Mouse (Mus musculus) layer of hippocampus, postnatal 25 days (tissue): ENCODE measurements at regions not wholly inside any gene's neighbourhood (a gene's known extent, or its start where the extent isn't known, plus 50 kb on each side); places are given as distances from the start of the nearest gene placed in this dataset.

ENCODE experiments used
- DNase-seq, 2 experiments: peaks; one replicate each; pipeline ENCODE4 v3.0.0; 2022; ENCODE audit warnings: mixed read lengths in 2 of 2, low spot score in 1 of 2; ENCODE audit errors: extremely low spot score in 1 of 2

DNA sequence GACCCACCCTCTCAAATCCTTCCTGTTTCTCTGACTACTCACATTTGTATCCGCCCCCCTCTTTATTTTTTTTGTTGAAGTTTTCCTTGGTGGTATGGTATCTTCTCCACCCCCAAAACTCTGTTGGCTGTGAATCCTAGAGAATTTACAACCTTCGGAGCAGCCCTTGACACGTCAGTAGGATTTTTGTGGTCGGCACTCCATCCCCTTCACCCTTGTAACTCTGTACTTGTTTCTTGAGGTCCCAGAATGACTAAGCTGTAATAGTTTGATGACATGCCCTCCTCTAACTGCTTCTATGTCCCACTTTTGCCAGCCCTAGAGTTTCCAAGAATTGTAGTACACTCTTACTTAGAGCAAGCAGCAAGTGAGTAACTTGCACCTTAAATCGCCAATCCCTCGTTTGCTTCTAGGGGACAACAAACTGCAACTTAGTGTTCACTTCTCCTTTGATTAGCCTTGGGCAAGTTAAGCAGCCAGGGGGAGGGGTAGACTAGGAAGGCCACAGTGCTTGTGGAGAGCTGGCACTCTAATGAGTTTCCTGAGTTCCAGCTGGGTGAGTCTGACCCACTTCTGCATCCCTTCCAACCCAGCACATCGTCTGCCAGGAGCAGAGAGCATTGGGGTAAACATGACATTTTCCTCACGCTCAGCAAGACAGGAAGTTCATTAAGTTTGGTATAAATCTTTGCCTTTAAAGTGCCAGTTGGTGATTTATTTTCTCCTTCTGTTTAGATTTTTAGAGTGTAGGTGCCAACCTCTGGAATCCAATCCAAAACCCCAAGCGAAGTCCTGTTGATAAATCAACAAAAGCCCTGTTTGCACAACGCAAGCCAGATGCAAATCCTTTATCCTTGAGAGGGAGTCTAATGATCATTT is 118.7 kb downstream of the Foxa2 start:
- peak in 1 of 2 experiments; percentile 8 for DNase-seq

GRCm38 (mm10) chr2:147926861-147927260 is 119.9 kb downstream of the Foxa2 start:
- no peak for DNase-seq

DNA sequence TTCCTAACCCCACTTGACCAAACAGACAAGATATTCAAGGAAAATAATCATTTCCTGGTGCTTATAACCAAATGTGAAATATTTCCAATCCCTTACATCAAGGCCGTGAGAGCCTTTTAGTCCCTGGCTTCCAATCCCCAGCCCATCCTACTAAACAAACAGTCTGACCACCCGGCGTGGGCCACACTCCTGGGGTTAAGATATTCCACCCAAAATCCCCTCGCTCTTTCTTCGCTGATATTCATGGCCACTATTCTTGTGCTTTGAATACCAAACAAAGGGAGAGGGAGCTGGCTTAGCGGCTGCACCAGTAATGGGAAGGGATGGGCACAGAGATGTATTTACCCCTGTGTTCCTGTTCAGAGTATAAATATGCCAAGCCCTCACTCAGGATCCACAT is 139.4 kb downstream of the Foxa2 start:
- DNase-seq = no peak

GRCm38 (mm10) chr2:147905759-147906740 is 140.7 kb downstream of the Foxa2 start:
- DNase-seq = no peak

DNA sequence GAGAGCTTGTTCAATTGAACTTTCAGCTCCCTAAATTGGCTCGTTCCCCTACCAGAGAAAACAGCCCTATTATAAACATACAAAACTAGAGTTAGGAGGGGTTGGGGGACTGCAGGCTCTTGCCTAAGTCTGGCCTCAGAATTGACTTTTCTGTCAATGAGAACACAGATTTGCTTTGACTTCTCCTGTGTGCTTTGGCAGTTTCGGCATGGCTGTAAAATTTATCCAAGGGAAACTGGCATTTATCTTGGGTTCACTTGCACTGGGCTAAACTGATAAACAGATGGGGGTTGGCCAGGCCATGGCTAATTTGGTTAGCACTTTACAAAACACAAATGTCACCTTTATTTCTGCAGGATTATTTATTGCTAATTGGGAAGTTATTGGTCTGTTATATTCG is 141.7 kb downstream of the Foxa2 start:
- DNase-seq = no peak

DNA sequence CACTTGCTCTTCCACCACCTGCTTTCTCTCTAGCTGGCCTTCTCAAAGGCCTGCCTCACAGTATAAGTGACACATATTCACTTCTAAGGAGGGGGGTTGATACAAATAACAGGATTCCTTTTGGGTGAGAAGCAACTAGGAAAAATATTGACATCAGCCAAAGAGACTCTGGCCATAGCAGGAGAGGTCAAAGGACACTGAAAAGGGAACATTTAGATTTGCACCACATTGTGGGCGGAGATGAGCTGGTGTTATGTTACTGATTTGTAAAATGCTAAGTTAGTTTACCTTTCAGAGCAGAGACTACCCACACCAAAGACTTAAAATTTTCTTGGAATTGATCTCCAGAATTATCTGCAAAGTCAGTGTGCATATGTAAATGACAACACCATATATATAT is 147.5 kb downstream of the Foxa2 start:
- DNase-seq = no peak

GRCm38 (mm10) chr2:147895691-147896090 is 151.1 kb downstream of the Foxa2 start:
- DNase-seq = peak; percentile 9 to 35

DNA sequence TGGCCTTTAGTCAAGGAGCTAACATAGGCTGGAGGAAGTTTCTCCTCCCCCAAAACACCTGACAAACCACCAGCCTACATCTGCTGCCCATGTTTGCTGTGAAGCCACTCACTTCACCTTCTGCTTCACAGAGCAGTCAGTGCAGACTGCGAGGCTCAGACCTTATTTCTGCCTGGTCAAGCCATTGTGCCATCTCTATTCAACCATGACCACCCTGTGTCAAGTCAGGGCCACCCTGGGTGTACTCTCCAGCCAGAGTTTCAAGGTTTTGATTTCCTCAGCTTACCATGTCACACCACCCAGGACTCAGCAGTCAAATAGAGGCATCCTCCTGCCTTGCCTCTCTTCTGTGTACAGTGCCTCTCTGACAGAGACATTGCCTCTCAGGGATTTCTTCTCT is 152.6 kb downstream of the Foxa2 start:
- DNase-seq = no peak

GRCm38 (mm10) chr2:147886191-147886590 is 160.6 kb downstream of the Foxa2 start:
- DNase-seq = no peak

DNA sequence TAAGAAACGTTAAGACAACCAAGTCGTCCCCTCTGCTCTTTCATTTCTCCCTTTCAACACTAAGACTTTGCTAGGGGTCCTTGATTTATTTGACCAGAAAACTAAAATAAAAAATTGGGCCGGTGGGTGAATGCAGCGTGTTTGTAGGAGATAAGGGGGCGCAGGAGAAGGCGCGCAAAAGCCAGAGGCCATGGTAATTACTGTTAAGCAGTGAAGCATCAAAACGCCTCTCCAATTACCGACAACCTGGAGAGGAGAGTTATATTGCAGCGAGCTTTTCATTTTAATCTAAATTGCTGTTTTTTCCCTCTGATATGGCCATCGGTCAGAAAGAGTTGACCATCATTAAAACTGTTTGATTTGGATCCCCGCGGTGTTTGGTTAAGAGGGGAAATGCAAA is 168.9 kb downstream of the Foxa2 start:
- no peak for DNase-seq

DNA sequence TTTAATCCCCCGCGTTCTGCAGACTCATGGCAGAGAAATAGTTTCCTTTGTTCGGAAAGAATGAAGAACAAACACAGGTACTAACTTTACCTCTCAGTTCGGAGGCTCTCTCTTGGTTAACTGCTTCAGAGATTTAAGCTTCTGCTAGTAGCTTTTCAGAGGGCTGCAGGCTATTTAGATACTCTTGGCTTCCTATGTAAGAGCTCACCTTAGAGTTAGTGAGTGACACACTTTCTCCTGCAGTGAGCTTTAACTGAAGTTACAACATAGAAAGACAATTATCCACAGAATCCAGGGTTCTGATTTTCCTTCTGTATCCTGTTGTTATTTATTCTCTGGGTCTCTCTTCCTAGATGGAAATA is 169.2 kb downstream of the Foxa2 start:
- no peak for DNase-seq

- peak; percentile 5 to 8 for DNase-seq
Measured at GRCm38 (mm10) chr2:147876708-147877542, 169.8 kb downstream of the Foxa2 start.

GRCm38 (mm10) chr2:147872972-147873371 is 173.8 kb downstream of the Foxa2 start:
- DNase-seq = no peak

GRCm38 (mm10) chr2:147851186-147851802 is 195.5 kb downstream of the Foxa2 start:
- no peak for DNase-seq

DNA sequence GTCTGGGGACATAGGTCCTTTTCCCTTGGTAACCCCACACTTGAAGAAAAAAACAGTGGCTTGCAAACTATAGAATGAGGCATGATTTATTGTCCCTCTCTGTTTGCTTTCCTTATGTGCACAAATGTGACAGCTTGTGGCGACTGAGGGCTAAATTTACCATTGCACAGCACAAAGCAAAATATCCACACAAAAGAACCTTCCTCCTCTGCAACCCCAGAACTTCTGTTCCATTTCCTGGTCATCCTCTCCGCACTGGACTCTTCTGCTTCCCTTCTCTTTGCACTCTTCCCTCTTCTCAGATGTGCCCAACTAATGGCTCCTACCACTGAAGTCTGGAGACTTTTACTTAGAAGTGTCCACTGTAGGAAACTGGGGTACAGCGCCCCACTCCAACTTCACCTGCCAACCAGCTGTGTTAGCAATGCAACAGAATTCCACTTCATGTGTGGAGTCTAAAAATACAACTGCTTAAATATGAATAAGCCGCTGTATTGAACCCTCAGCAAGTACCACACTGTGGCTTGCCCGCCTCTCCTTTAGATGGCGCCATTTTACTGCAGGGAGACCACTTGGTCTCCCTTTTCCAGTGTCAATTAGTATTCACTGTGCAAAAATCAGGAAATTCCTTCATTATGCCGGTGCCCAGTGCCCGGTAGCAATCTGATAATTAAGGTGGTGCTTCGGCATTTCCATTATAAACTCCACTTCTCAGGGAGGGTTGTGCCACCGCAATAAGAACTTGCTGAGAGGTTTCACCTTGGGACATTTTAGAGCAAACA is 199.6 kb downstream of the Foxa2 start:
- DNase-seq = peak; percentile 10 to 11

GRCm38 (mm10) chr2:147845256-147845655 is 201.5 kb downstream of the Foxa2 start:
- DNase-seq = no peak

GRCm38 (mm10) chr2:147840936-147841335 is 205.8 kb downstream of the Foxa2 start:
- DNase-seq = no peak

- DNase-seq = no peak
Measured at GRCm38 (mm10) chr2:147838613-147839012, 208.2 kb downstream of the Foxa2 start.

DNA sequence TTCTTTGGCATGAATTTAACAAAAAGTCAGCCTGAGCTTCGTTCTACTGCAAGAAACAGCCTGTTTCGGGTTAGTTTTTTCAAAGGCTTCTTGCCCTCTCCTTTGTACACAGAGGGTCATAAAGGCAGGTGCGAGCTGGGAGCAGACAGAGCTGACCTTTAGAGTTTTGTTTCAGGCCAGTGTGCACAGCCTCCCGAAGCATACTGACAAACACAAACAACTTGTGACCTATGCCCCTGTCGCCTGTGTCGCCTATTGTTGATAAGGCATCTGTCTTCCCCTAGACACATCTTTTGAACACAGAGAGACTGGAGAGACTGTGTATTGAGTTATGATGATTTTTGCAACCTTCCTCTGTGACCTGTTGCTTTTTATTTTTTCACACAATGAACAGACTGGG is 216.2 kb downstream of the Foxa2 start:
- no peak for DNase-seq
